Comparison of ENCODE assay signal across 8 mouse cellular contexts in genomic region chr19:44544775-44545174, GRCm38 (mm10). TPM values are rescaled to one million over a fixed set of nuclear protein-coding genes. Genes with fewer than 3 reads are reported as not detected.
DNase-seq lines count a peak whose midpoint lies in the region; TF ChIP-seq lines count a peak whose summit lies in the region.

No protein-coding gene starts in this region.

- TF ChIP-seq CTCF in left cerebral cortex, adult 2 months (IDR thresholded peaks at IDR 0.05), result peak; percentile 79

- H3K9me3 ChIP-seq in megakaryocyte, embryonic 14.5 days, result peaks cover 17% of the 10 kb centered on the region

- peak; percentile 88 for DNase-seq in NIH3T3 (ENCODE audit: low read depth)
- DNase-seq in c-Kit-positive CD71-positive TER-119-positive erythroid progenitor cells, embryonic 14.5 days (ENCODE audit: low spot score), result peak; percentile 76
- DNase-seq in frontal cortex, postnatal 36 days (ENCODE audit: low spot score in 2 of 2), result peak; percentile 54 to 67
- peak; percentile 66 for DNase-seq in hindlimb bud, embryonic 11.5 days (ENCODE audit: extremely low spot score, low read depth, low spot score)
- DNase-seq in left cerebral cortex, adult 2 months (ENCODE audit: extremely low spot score in 1 of 2, low spot score in 2 of 2), result peak; percentile 58 to 64
- DNase-seq in right cerebral cortex, postnatal 25 days, result peak; percentile 56
- DNase-seq in yolk sac, embryonic 10.5 days (ENCODE audit: low spot score), result peak; percentile 63

- H3K27me3 ChIP-seq in megakaryocyte, embryonic 14.5 days (replicated peaks), result peaks cover 26% of the 10 kb centered on the region

- peaks cover 23% of the 10 kb centered on the region for H3K36me3 ChIP-seq in megakaryocyte, embryonic 14.5 days (replicated peaks; ENCODE audit: low read length)

- H3K27ac ChIP-seq in left cerebral cortex, adult 2 months, result no peak overlapping the region

- intact Hi-C loops in left cerebral cortex, adult 2 months (cut with DNase I), result loop anchor here (2.0 to 5.0 kb wide), 2 partner anchors 172 to 297 kb away; no protein-coding TSS in a partner anchor

- H3K4me1 ChIP-seq in megakaryocyte, embryonic 14.5 days, result peaks cover 12% of the 10 kb centered on the region

- H3K4me3 ChIP-seq in left cerebral cortex, adult 2 months, result no peak overlapping the region
- H3K4me3 ChIP-seq in megakaryocyte, embryonic 14.5 days (replicated peaks), result peak overlapping the region; percentile 59

RNA-seq across cellular contexts. Expression of gene Sec31b, which starts 0.9 kb away (rescaled TPM):
- under 1 TPM; 0.11 to 0.16 TPM for total RNA-seq in left cerebral cortex, adult 2 months (2021)
- polyA plus RNA-seq in megakaryocyte, embryonic 14.5 days (2012; ENCODE audit: insufficient read depth, low replicate concordance), result 1.5 TPM in 1 of 2 replicates, not detected in the other

RNA-seq across cellular contexts. Expression of gene Gm20538, which starts 7.9 kb away (rescaled TPM):
- not detected for total RNA-seq in left cerebral cortex, adult 2 months (2021)
- not detected in 2 replicates for polyA plus RNA-seq in megakaryocyte, embryonic 14.5 days (2012; ENCODE audit: insufficient read depth, low replicate concordance)

RNA-seq across cellular contexts. Expression of gene Ndufb8, which starts 10.5 kb away (rescaled TPM):
- total RNA-seq in left cerebral cortex, adult 2 months (2021), result 100 to 1,000 TPM; 336 to 363 TPM
- 84.9 and 219 TPM in 2 replicates for polyA plus RNA-seq in megakaryocyte, embryonic 14.5 days (2012; ENCODE audit: insufficient read depth, low replicate concordance)

RNA-seq across cellular contexts. Expression of gene Hif1an, which starts 17.9 kb away (rescaled TPM):
- total RNA-seq in left cerebral cortex, adult 2 months (2021), result 10 to 100 TPM; 33.6 to 35.3 TPM
- polyA plus RNA-seq in megakaryocyte, embryonic 14.5 days (2012; ENCODE audit: insufficient read depth, low replicate concordance), result 2.9 and 8.0 TPM in 2 replicates

RNA-seq across cellular contexts. Expression of gene Wnt8b, which starts 51.5 kb away (rescaled TPM):
- not detected for total RNA-seq in left cerebral cortex, adult 2 months (2021)
- not detected in 2 replicates for polyA plus RNA-seq in megakaryocyte, embryonic 14.5 days (2012; ENCODE audit: insufficient read depth, low replicate concordance)
